Mouse (Mus musculus): ENCODE data around the gene Slc10a6.

The Slc10a6 gene

DNA sequence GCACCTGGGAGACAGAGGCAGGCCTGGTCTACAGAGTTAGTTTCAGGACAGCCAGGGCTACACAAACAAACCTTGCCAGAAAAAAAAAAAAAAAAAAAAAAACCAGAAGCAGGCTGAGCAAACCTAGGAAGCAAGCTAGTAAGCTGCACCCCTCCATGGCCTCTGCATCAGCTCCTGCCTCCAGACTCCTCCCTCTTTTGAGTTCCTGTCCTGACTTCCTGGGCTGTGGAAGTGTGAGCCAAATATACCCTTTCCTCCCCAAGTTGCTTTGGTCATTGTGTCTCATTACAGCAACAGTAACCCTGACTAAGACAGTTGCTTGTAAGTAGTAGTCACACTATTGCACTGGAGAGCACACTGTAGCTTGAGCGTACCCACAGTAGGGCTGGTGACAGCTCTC, 15.0 kb upstream of the Slc10a6 start:
- no peaks in the 10 kb centered on the region for H3K36me3 ChIP-seq (ENCODE audit: control insufficient read depth, insufficient read depth, low read length, poor library complexity, severe bottlenecking)
- DNase-seq (ENCODE audit: low read depth, low spot score) = no peak
- no peaks in the 10 kb centered on the region for H3K27me3 ChIP-seq (ENCODE audit: control insufficient read depth, insufficient read depth, low read length, poor library complexity, severe bottlenecking)

DNA sequence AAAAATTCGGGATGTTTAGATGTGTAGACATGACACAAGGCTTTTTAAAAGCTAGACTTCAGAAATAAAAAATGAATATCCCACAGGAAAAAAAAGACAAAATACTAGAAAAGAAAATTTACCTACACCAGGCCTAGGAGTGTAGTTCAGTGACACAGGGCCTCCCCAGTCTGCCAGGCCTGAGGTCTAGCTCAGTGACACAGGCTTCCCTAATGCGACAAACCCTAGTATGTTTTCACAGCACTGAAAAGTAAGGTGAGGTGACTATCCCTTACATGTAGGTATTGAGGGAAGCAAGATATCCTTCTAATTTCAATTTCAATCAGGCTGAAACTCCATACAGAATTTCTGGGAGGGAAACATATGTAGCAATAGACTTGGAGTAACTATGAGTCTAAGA, 8.0 kb upstream of the Slc10a6 start:
- no peak for DNase-seq (ENCODE audit: low read depth, low spot score)
- no peaks in the 10 kb centered on the region for H3K27me3 ChIP-seq (ENCODE audit: control insufficient read depth, insufficient read depth, low read length, poor library complexity, severe bottlenecking)
- no peaks in the 10 kb centered on the region for H3K36me3 ChIP-seq (ENCODE audit: control insufficient read depth, insufficient read depth, low read length, poor library complexity, severe bottlenecking)

DNA sequence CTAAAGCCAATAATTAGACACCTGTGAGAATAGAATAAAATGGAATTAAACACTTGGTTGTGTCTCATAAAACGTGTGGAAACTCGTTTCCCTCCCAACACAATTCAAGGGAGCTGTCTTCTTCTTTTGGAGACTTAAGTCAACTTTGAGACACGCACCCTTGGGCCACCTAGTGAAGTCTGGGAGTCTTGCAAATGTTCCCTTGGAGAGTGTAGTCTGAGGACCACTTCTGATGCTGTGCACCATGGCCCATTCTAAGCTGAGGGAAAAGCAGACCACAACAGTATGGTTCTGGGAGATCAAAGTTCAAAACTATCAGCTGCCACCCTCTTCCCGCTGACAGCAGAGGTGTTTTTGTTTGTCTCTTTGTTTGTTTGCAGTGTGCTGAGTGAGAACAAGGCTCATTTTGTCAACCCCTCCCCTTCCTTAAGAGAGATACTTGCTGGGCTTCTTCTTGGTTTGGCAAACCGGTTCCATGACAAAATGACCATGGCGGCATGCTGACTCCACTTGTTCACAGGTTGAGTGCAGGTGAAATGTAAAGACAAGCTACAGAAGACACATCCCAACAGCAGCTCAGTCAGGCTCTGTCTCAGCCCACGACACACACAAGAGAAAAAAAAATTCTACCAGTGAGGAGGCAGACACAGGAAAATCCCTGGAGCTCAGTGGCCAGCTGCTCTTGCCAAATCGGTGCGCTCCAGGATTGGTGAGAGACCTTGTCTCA, 814 bp upstream of the Slc10a6 start:
- DNase-seq (ENCODE audit: low read depth, low spot score) = no peak
- no peaks in the 10 kb centered on the region for H3K36me3 ChIP-seq (ENCODE audit: control insufficient read depth, insufficient read depth, low read length, poor library complexity, severe bottlenecking)

DNA sequence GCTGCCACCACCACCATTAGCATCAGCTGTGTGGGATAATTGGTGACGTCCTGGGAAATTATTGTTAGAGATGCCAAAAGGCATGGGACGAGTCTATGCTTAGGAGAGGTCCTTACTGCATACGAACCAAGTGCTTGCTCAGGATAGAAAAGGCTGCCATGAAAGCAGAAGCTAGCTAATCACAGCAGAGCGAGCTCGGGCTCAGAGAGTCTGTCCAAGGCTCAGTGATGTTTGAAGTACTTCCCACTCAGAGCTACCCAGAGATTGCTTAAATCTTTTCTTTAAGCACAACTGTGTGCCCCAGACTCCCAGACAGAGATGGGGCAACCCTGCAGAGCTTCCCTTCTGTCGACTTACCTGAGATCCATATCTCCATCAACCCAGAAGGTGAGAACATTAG, 704 bp downstream of the Slc10a6 start:
- Histone ChIP-seq H3K36me3 (ENCODE audit: control insufficient read depth, insufficient read depth, low read length, poor library complexity, severe bottlenecking) (no peaks in the 10 kb centered on the region), H3K27me3 (ENCODE audit: control insufficient read depth, insufficient read depth, low read length, poor library complexity, severe bottlenecking) (no peaks in the 10 kb centered on the region)
- no peak for DNase-seq (ENCODE audit: low read depth, low spot score)

More for the DNA sequence above, 814 bp upstream of the Slc10a6 start:
- H3K27me3 ChIP-seq (ENCODE audit: control insufficient read depth, insufficient read depth, low read length, poor library complexity, severe bottlenecking) = no peaks in the 10 kb centered on the region

DNA sequence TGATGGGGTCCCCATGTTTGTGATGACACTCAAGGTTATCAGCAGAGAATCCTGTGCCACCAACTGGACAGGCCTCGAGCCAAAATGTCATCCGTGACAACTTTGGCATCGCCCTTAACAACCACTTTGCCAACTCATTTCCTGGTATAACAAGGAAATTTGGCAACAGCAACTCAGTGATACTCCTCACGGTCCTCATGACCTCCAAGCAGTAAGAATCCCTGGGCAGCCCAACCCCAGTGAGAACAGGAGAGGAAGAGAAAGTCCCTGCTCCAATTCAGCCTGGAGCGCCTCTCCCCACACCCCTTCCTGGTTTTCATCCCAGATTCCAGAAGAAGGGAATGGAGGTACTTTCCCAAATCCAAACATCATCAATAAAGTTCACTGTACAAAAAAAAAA, 4.4 kb downstream of the Slc10a6 start:
- DNase-seq (ENCODE audit: low read depth, low spot score) = no peak
- no peaks in the 10 kb centered on the region for H3K27me3 ChIP-seq (ENCODE audit: control insufficient read depth, insufficient read depth, low read length, poor library complexity, severe bottlenecking)
- no peaks in the 10 kb centered on the region for H3K36me3 ChIP-seq (ENCODE audit: control insufficient read depth, insufficient read depth, low read length, poor library complexity, severe bottlenecking)

DNA sequence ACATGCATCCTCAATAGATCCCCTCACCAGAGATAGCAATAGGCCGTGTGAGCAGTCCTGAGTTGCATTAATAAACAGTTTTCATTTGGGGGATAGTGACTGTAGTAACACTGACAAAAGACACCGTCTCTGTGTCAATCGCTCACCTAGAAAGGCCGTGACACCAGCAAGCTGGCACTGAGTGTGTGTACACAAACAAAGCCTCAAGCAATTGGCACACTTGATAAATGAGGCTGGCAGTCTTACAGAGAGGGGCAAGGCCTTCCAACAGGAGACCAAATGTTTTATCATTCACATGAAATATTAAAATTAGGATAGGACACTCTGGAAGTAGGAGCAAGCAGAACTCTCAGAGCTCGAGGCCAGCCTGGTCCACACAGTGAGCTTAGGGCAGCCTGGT, 6.9 kb downstream of the Slc10a6 start:
- Histone ChIP-seq H3K27me3 (ENCODE audit: control insufficient read depth, insufficient read depth, low read length, poor library complexity, severe bottlenecking) (no peaks in the 10 kb centered on the region), H3K36me3 (ENCODE audit: control insufficient read depth, insufficient read depth, low read length, poor library complexity, severe bottlenecking) (no peaks in the 10 kb centered on the region)
- no peak for DNase-seq (ENCODE audit: low read depth, low spot score)

DNA sequence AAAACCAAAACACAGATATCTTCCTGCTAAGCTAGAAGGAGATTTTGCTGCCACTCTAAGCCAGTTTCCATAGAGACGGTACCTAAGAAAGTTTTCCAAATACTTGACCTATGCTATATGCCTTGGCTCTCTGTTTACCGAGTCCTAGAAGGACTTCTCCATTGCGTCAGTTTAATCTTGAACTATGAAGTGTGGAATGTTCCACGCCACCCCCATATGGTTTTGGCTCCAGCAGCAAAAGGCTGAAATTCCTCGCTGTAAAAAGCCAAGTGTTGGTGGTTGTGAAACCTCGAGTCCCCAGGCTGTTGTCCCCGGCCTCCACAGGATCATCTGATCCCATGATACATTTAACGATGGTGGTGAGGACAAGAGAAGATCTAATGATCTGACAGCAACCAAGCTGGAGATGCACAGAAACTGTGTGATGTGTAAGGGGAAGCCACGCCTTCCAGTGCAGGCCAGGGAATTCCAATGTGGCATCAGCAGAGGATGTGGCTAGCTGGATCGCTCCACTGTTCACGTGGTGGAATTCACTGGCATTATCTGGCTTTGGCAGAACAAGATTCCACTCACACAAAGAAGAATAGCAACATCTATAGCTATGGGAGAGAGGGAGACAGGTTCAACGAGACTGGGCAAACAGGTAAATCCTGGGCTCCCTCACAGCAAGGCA, 8.8 kb downstream of the Slc10a6 start:
- DNase-seq (ENCODE audit: low read depth, low spot score) = no peak
- H3K36me3 ChIP-seq (ENCODE audit: control insufficient read depth, insufficient read depth, low read length, poor library complexity, severe bottlenecking) = no peaks in the 10 kb centered on the region
- H3K27me3 ChIP-seq (ENCODE audit: control insufficient read depth, insufficient read depth, low read length, poor library complexity, severe bottlenecking) = no peaks in the 10 kb centered on the region; the same call in 1 of the 2 replicates

DNA sequence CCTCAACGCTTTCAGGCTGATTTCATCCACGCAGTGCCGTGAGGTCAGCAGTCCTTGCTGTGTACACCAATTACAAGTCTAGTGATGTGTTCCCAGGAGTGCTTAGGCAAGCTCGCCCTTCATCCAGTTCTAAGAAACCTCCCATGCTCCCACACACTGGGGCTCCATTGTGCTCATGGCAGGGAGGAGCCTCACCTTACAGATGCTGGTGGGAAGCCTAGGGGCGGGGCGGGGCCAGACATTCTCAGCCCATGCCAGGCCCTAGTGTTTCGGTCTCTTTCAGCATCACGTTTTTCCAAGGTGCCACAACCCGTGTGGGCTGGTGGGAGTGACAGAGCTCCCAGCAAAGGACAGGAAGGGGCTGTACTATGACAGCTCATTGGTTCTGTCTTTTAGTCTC, 12.0 kb downstream of the Slc10a6 start:
- Histone ChIP-seq H3K27me3 (ENCODE audit: control insufficient read depth, insufficient read depth, low read length, poor library complexity, severe bottlenecking) (no peaks in the 10 kb centered on the region; the same call in 1 of the 2 replicates), H3K36me3 (ENCODE audit: control insufficient read depth, insufficient read depth, low read length, poor library complexity, severe bottlenecking) (no peaks in the 10 kb centered on the region)
- DNase-seq (ENCODE audit: low read depth, low spot score) = no peak

DNA sequence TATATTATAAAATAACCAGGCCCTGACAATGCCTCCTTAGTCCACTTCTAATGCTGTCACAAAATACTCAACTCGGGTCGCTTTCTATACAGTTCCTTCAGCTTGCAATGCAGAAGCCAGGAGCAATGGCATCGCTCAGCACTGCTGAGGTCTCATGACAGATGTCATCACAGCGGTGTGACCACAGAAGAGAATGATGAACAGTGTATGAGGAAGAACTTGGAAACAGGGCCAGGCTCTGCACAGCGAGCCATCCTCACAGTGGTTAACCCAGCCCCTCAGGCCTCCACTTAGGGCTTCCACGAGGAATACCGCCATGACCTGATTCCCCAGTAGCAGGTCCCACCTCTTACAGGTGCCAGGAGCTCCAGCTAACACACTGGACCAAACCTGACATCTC, 14.8 kb downstream of the Slc10a6 start:
- no peak for DNase-seq (ENCODE audit: low read depth, low spot score)

DNA sequence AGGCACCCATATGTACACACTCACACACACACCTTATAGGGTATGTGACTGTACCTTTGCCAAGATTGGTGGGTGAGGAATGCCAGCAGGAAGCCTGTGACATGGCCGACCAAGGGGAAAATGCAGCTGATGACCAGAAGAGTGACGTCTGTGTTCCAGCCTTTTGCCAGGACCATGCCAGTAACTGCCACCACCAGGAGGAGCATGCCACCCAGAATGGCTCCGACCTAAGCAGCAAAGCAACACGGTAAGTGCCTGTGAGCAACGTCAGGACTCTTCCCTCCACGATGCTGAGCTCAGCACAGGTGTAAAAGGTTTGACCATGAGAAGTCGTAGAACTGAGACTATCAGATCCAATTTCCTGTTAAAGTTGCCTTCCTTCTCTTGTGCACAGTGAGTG, 16.9 kb downstream of the Slc10a6 start:
- no peaks in the 10 kb centered on the region for H3K36me3 ChIP-seq (ENCODE audit: control insufficient read depth, insufficient read depth, low read length, poor library complexity, severe bottlenecking)
- no peaks in the 10 kb centered on the region; the same call in 1 of the 2 replicates for H3K27me3 ChIP-seq (ENCODE audit: control insufficient read depth, insufficient read depth, low read length, poor library complexity, severe bottlenecking)
- DNase-seq (ENCODE audit: low read depth, low spot score) = no peak

More for the DNA sequence above, 14.8 kb downstream of the Slc10a6 start:
- Histone ChIP-seq H3K36me3 (ENCODE audit: control insufficient read depth, insufficient read depth, low read length, poor library complexity, severe bottlenecking) (no peaks in the 10 kb centered on the region), H3K27me3 (ENCODE audit: control insufficient read depth, insufficient read depth, low read length, poor library complexity, severe bottlenecking) (no peaks in the 10 kb centered on the region; the same call in 1 of the 2 replicates)

DNA sequence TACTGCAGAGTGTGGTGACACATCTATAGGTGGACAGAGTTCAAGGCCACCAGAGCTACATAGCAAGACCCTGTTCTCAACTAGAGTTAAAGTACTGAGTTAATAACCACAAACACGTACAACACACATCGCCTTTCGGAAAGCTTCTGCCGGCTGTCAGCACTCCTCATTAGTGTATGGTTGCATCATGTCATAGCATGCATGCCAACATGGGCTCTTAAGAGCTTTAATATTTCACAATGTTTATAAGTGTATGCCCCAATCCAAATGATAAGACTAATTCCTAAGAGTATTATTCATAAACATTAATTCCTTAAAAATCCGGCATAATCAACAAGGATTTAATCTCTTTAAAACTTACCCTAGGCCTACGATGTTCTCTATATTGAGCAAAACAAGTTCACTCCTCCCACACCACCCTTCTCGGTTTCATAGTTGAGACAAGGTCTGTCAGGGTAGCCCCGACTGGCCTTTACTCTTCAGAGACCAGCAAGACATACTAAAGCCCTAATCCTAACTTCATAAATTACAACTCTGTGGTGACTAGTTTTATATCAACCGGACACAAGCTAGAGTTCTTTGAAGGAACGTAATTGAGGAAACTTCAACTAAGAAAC, 18.2 kb downstream of the Slc10a6 start:
- H3K36me3 ChIP-seq (ENCODE audit: control insufficient read depth, insufficient read depth, low read length, poor library complexity, severe bottlenecking) = no peaks in the 10 kb centered on the region
- no peaks in the 10 kb centered on the region for H3K27me3 ChIP-seq (ENCODE audit: control insufficient read depth, insufficient read depth, low read length, poor library complexity, severe bottlenecking)
- DNase-seq (ENCODE audit: low read depth, low spot score) = no peak

DNA sequence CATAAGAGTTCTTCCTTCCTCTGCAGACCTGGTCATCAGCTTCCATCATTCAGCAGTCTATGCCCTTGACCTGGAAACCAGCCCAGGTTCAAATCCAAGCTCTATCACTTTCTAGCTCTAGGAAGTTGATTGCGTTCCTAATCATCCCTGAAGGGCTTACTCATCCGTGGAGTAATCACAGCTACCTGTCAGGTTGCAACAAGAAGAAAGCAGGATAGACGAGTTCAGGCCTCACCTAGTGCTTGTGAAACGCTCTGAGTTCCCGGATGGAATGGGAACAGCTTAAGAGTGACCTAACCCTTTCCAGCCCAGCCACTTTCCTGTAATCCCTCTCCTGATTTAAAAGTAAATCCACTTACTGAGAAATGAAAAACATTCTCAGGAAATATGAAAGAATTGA, 19.1 kb downstream of the Slc10a6 start:
- no peak for DNase-seq (ENCODE audit: low read depth, low spot score)
- H3K27me3 ChIP-seq (ENCODE audit: control insufficient read depth, insufficient read depth, low read length, poor library complexity, severe bottlenecking) = no peaks in the 10 kb centered on the region
- H3K36me3 ChIP-seq (ENCODE audit: control insufficient read depth, insufficient read depth, low read length, poor library complexity, severe bottlenecking) = no peaks in the 10 kb centered on the region

DNA sequence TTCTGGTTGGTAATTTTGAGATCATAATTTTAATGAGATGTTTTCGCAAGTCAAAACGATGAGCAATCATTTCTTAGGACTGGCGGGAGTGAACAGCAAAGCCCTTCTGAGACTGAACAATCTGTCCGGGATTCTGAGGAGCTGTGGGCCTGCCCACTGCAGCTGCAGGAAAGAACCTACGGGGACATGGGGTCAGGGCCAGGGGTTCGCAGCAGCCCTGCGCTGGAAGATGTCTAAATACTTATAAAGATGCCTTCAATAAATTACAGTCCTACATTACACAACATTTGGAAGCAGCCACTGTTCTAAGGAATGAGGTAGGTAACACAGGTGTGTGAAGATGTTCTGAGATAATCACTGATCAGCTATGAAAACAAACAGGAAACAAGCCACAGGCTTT, 23.5 kb downstream of the Slc10a6 start:
- no peaks in the 10 kb centered on the region for H3K36me3 ChIP-seq (ENCODE audit: control insufficient read depth, insufficient read depth, low read length, poor library complexity, severe bottlenecking)
- H3K27me3 ChIP-seq (ENCODE audit: control insufficient read depth, insufficient read depth, low read length, poor library complexity, severe bottlenecking) = no peaks in the 10 kb centered on the region
- DNase-seq (ENCODE audit: low read depth, low spot score) = no peak

DNA sequence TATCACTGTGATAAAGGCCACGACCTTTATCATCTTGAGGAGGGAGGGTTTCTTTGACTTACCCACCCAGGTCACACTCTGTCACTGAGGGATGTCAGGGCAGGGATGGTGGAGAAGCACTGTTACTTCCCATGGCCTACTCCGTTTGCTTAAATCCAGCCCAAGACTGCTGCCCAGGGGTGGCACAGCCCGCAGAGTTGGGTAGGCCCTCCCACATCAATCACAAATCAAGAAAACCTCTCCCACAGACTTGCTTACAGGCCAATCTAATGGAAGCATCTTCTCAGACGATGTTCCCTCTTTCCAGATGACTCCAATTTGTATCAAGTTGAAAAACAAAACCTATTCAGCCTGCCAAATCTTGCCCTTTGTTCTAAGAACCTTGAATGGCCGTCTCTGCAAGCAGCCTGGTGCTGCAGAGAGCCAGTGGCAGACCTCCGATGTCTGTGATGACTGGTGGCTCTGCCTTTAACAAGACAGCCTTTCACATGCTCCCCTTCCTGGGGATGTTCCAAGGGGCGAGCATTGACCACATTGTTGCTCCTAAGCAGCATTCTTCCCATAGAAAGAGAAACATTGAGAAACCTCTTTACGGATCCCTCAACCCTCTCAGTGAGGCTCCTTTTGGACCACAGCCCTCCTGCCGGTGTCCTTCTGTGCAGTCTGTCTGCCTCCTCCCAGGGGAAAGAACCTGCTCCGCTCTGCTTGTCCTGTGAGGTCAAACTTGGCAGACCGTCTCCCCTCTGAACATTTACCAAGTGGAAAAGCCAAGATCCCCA, 25.9 kb downstream of the Slc10a6 start:
- Histone ChIP-seq H3K27me3 (ENCODE audit: control insufficient read depth, insufficient read depth, low read length, poor library complexity, severe bottlenecking) (no peaks in the 10 kb centered on the region), H3K36me3 (ENCODE audit: control insufficient read depth, insufficient read depth, low read length, poor library complexity, severe bottlenecking) (no peaks in the 10 kb centered on the region)
- no peak for DNase-seq (ENCODE audit: low read depth, low spot score)

DNA sequence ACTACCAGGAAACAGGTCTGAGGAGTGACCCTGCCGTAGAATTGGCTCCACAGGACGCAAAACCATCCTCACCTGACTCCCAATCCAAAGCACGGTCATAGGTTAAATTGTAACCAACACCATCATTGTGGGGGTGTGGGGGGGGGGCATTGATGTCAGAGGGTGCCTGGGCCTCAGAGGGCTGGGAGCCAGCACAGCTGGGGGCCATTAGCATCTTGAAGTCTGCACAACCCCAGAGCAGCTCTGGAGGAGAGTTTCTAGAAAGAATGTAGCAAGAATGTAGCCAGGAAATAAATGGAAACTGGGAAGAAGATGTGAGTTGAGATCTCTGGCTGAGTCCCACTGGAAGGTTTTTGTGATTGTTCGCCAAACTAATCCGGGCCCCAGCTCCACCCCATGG, 30.3 kb downstream of the Slc10a6 start:
- DNase-seq (ENCODE audit: low read depth, low spot score) = no peak
- no peaks in the 10 kb centered on the region for H3K27me3 ChIP-seq (ENCODE audit: control insufficient read depth, insufficient read depth, low read length, poor library complexity, severe bottlenecking)

More for the DNA sequence above, 30.3 kb downstream of the Slc10a6 start:
- H3K36me3 ChIP-seq (ENCODE audit: control insufficient read depth, insufficient read depth, low read length, poor library complexity, severe bottlenecking) = no peaks in the 10 kb centered on the region
